Mouse (Mus musculus) bone marrow, adult 2 months (tissue): ENCODE measurements around the gene Slc22a13. TPM values are rescaled to one million over a fixed set of nuclear protein-coding genes. Genes with fewer than 3 reads are reported as not detected.

Experiments
- H3K27ac ChIP-seq: fragments of 200-500 bp; 2 replicates; pipeline ENCODE4 v1.5.1; 2012; ENCODE audit warnings: low read depth, mild to moderate bottlenecking, control low read depth, inconsistent platforms, low read length; ENCODE audit not compliant: control insufficient read depth, poor library complexity, insufficient read depth
- H3K4me1 ChIP-seq: fragments of 200-500 bp; 2 replicates; pipeline ENCODE4 v1.6.1; 2011; ENCODE audit warnings: low read length; ENCODE audit not compliant: control insufficient read depth, insufficient read depth
- H3K4me3 ChIP-seq: fragments of 200-500 bp; replicated peaks from 2 replicates; pipeline ENCODE3; 2011; ENCODE audit warnings: mild to moderate bottlenecking, low read depth, low read length, control low read depth; ENCODE audit not compliant: control insufficient read depth
- CTCF ChIP-seq: fragments of 200-500 bp; IDR thresholded peaks from 2 replicates; pipeline ENCODE4 v1.5.1; 2011; ENCODE audit warnings: low read length, control low read depth; ENCODE audit not compliant: control insufficient read depth, insufficient read depth
- POLR2A ChIP-seq: fragments of 200-500 bp; IDR thresholded peaks from 2 replicates; pipeline ENCODE4 v1.6.1; 2011; ENCODE audit warnings: low read depth, mild to moderate bottlenecking, control low read depth, low read length, borderline replicate concordance; ENCODE audit not compliant: control insufficient read depth
- WGBS: fragments of 180-500 bp; shearing (Covaris S2); methylation state at CpG from one replicate; pipeline ENCODE4 v1.1.7; 2018; 5-methylcytosine and 5-hydroxymethylcytosine counted together
- polyA plus RNA-seq: library from polyadenylated mRNA; stranded (reverse); fragments of >200 nt; gene quantifications from 2 replicates; pipeline ENCODE4 v1.2.4, GENCODE M21; 2011; ENCODE audit warnings: low replicate concordance; ENCODE audit not compliant: missing spikeins, insufficient read depth, insufficient read length

Gene Slc22a13
- polyA plus RNA-seq, 1 experiment, result not detected

DNA sequence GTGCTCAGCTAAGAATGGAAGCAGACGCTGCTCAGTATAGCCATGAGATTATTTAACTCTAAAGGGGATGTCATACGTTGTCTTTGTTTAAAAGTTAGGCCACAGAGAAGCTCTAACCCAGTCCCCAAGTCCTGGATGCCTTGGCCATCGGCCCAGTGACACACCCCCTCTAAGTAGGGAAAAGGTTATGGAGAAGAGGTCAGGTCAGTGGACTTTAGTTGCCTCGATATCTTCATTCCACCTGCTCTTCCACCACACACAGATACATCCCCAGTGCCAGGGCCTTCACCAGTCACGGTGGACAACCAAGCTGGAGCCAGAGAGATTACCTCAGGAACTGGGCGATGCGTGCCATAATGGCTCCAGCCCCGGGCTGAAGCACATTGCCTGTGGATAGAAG is 53.5 kb downstream of the Slc22a13 start:
- H3K4me1 ChIP-seq, result no peaks in the 10 kb centered on the region
- no peak overlapping the region for H3K4me3 ChIP-seq
- 67% methylated on average over 8 of the region's 8 CpGs for WGBS
- no peak for TF ChIP-seq CTCF
- TF ChIP-seq POLR2A, result no peak
- no peak overlapping the region for H3K27ac ChIP-seq

- H3K4me3 ChIP-seq, result no peak overlapping the region
- H3K27ac ChIP-seq, result no peak overlapping the region
- no peaks in the 10 kb centered on the region for H3K4me1 ChIP-seq
- 73% methylated on average over 2 of the region's 2 CpGs for WGBS
- no peak for TF ChIP-seq POLR2A
- no peak for TF ChIP-seq CTCF
Measured at GRCm38 (mm10) chr9:119151751-119152150, 57.1 kb downstream of the Slc22a13 start.

GRCm38 (mm10) chr9:119149601-119150000 is 59.3 kb downstream of the Slc22a13 start:
- H3K4me1 ChIP-seq, result no peaks in the 10 kb centered on the region
- H3K4me3 ChIP-seq, result no peak overlapping the region
- WGBS, result 30% methylated on average over 5 of the region's 5 CpGs
- TF ChIP-seq POLR2A, result no peak
- TF ChIP-seq CTCF, result no peak
- H3K27ac ChIP-seq, result no peak overlapping the region

GRCm38 (mm10) chr9:119146098-119146770 is 62.7 kb downstream of the Slc22a13 start:
- Histone ChIP-seq H3K4me3 (no peak overlapping the region), H3K27ac (no peak overlapping the region), H3K4me1 (no peaks in the 10 kb centered on the region)
- TF ChIP-seq POLR2A, result no peak
- TF ChIP-seq CTCF, result no peak
- WGBS, result 32% methylated on average over 13 of the region's 13 CpGs

DNA sequence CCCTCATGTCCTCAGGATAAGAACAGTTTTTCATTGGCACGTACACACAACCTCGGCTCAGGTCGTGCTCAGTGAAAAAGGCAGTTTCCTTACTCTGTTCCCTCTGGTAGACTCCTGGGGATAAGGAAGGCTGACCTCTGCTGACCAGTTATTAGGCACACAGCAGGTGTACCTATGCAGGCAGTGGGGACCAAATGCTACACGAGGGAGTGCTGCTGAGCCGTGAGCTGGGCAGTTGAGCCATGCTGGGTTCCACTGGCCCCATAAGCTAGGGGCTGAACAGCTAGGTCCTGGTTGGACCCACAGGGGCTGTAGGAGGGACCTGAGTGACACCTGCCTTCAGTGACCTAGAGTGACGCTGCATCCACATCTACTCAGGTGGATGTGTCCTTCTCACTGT is 63.3 kb downstream of the Slc22a13 start:
- WGBS, result 74% methylated on average over 6 of the region's 6 CpGs
- H3K4me3 ChIP-seq, result no peak overlapping the region
- no peaks in the 10 kb centered on the region for H3K4me1 ChIP-seq
- TF ChIP-seq POLR2A (no peak), CTCF (no peak)
- H3K27ac ChIP-seq, result no peak overlapping the region

DNA sequence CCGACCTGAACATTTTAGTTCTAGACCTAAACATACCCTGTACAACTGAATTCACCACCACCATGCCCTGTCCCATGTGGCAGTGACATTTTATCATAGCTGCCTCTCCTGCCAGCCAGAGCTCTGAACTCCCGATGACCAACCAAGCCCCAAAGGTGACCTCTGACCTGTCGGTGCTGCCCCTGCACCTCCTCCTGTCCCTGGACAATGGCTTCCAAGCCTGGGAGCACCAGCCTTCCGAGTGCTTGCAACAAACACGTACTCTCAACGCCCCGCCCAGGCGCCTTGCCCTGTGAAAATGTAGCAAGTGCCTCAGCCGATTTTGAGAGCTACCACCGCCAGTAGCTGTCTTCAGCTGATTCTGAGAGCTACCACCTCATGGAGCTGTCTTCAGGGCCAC is 63.8 kb downstream of the Slc22a13 start:
- Histone ChIP-seq H3K4me1 (no peaks in the 10 kb centered on the region), H3K27ac (no peak overlapping the region), H3K4me3 (no peak overlapping the region)
- TF ChIP-seq POLR2A (no peak), CTCF (no peak)
- 69% methylated on average over 10 of the region's 10 CpGs for WGBS

- TF ChIP-seq POLR2A, result no peak
- TF ChIP-seq CTCF, result no peak
- H3K4me3 ChIP-seq, result no peak overlapping the region
- H3K27ac ChIP-seq, result no peak overlapping the region
- 75% methylated on average over 8 of the region's 8 CpGs for WGBS
- H3K4me1 ChIP-seq, result no peaks in the 10 kb centered on the region
Measured at GRCm38 (mm10) chr9:119144696-119145095, 64.2 kb downstream of the Slc22a13 start.

DNA sequence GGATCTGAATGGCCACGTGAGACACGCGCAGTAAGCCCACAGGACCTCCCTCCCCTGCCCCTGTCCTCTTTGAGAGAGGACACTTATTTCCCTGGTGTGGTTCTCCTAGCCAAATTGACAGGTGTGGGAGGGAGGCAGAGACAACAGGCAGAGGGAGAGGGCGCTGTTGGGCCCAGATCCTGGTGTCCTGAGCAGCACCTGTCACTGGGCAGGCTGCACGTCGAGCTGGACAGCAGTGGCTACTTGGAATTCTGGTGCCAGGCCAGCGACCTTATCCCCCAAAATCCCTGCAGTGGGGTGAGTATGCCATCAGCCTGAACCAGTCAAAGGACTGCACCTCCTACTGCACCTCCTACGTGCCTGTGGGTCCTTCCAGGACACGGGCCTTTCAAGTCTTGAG is 65.5 kb downstream of the Slc22a13 start:
- no peaks in the 10 kb centered on the region for H3K4me1 ChIP-seq
- 76% methylated on average over 9 of the region's 9 CpGs for WGBS
- H3K27ac ChIP-seq, result no peak overlapping the region
- TF ChIP-seq POLR2A (no peak), CTCF (no peak)
- no peak overlapping the region for H3K4me3 ChIP-seq

Other genes starting within 250 kb of the Slc22a13 start
- 19.5 and 35.2 TPM in 2 replicates for gene Vill, start 156.3 kb downstream of the Slc22a13 start, polyA plus RNA-seq
- gene Plcd1, start 115.6 kb downstream of the Slc22a13 start, polyA plus RNA-seq, result 2.6 TPM in 2 replicates
- gene Dlec1, start 106.6 kb downstream of the Slc22a13 start, polyA plus RNA-seq, result 2.5 TPM in 1 of 2 replicates, not detected in the other
- gene Acaa1b, start 52.0 kb downstream of the Slc22a13 start, polyA plus RNA-seq, result 2.0 and 2.3 TPM in 2 replicates
- not detected in 2 replicates for gene Gm47289, start 49.9 kb downstream of the Slc22a13 start, polyA plus RNA-seq
- gene Oxsr1, start 113.3 kb upstream of the Slc22a13 start, polyA plus RNA-seq, result 16.7 and 19.3 TPM in 2 replicates
- gene Acaa1a, start 130.6 kb upstream of the Slc22a13 start, polyA plus RNA-seq, result 25.2 and 53.7 TPM in 2 replicates
- 17.7 and 26.2 TPM in 2 replicates for gene Myd88, start 132.3 kb upstream of the Slc22a13 start, polyA plus RNA-seq
- gene Xylb, start 148.3 kb upstream of the Slc22a13 start, polyA plus RNA-seq, result 1.5 and 2.3 TPM in 2 replicates
- 2.0 and 8.0 TPM in 2 replicates for gene Slc22a14, start 156.5 kb upstream of the Slc22a13 start, polyA plus RNA-seq
- 0.47 and 2.8 TPM in 2 replicates for gene Acvr2b, start 193.0 kb upstream of the Slc22a13 start, polyA plus RNA-seq
- 2.3 and 3.2 TPM in 2 replicates for gene Exog, start 235.8 kb upstream of the Slc22a13 start, polyA plus RNA-seq